Mouse (Mus musculus) bone marrow, adult 2 months (tissue): ENCODE data around the gene Aes. TPM values are rescaled to one million over a fixed set of nuclear protein-coding genes. Genes with fewer than 3 reads are reported as not detected.

Source experiments
- H3K27ac ChIP-seq: fragments of 200-500 bp; 2 replicates; pipeline ENCODE4 v1.5.1; 2012; ENCODE audit warnings: low read depth, mild to moderate bottlenecking, control low read depth, inconsistent platforms, low read length; ENCODE audit not compliant: control insufficient read depth, poor library complexity, insufficient read depth
- H3K4me1 ChIP-seq: fragments of 200-500 bp; 2 replicates; pipeline ENCODE4 v1.6.1; 2011; ENCODE audit warnings: low read length; ENCODE audit not compliant: control insufficient read depth, insufficient read depth
- H3K4me3 ChIP-seq: fragments of 200-500 bp; replicated peaks from 2 replicates; pipeline ENCODE3; 2011; ENCODE audit warnings: mild to moderate bottlenecking, low read depth, low read length, control low read depth; ENCODE audit not compliant: control insufficient read depth
- CTCF ChIP-seq: fragments of 200-500 bp; IDR thresholded peaks from 2 replicates; pipeline ENCODE4 v1.5.1; 2011; ENCODE audit warnings: low read length, control low read depth; ENCODE audit not compliant: control insufficient read depth, insufficient read depth
- POLR2A ChIP-seq: fragments of 200-500 bp; IDR thresholded peaks from 2 replicates; pipeline ENCODE4 v1.6.1; 2011; ENCODE audit warnings: low read depth, mild to moderate bottlenecking, control low read depth, low read length, borderline replicate concordance; ENCODE audit not compliant: control insufficient read depth
- WGBS: fragments of 180-500 bp; shearing (Covaris S2); methylation state at CpG from one replicate; pipeline ENCODE4 v1.1.7; 2018; 5-methylcytosine and 5-hydroxymethylcytosine counted together
- polyA plus RNA-seq: library from polyadenylated mRNA; stranded (reverse); fragments of >200 nt; gene quantifications from 2 replicates; pipeline ENCODE4 v1.2.4, GENCODE M21; 2011; ENCODE audit warnings: low replicate concordance; ENCODE audit not compliant: missing spikeins, insufficient read depth, insufficient read length

Gene Aes
- polyA plus RNA-seq, 1 experiment, result 306 TPM

DNA sequence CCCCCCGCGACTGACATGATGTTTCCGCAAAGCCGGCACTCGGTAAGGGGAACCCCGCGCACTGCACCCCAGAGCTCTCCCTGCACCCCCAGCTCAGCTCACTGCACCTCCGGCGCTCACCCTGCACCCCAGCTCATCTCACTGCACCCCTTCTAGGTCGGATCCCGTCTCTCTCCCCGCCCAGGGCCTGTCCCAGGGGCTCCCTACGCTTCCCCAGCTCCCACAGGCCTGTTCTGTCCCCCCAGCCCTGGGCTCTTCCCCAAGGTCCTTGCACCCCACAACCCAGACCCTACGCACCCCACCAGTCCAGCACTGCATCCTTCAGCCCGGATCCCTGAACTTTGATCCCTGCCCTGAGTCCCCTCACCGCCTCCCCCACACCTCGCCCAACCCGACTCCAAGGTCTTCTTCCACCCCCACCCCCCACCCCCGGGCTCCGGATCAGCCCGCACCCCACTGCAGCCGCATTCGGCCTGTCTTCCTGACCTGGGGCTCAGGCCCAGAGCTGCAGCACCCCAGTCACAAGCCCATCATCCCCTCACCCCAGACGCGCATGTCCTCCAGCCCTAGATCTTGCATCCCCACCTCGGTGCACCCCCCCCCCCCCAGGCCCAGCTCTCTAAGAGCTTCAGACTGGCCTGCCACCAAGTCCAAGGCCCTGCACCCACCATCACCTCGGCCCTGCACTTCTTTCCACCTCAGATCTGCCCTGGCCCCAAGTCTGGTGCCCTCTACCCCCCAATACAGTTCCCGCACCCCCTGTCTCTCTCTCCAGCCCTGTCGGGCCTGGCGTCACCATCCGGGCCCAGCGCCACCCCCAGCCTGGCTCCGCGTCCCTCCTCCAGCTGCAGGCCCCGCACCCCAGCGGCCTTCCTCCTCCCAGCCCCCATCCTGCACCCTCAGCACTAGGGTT lies 595 bp downstream of the Aes start:
- Histone ChIP-seq H3K4me1 (peaks cover 2% of the 10 kb centered on the region), H3K4me3 (peak overlapping the region; percentile 90), H3K27ac (peak overlapping the region; percentile 84)
- under 1% methylated on average over 32 of the region's 36 CpGs for WGBS
- TF ChIP-seq CTCF (no peak), POLR2A (peak; percentile 36; the same call in 1 of the 2 replicates)

DNA sequence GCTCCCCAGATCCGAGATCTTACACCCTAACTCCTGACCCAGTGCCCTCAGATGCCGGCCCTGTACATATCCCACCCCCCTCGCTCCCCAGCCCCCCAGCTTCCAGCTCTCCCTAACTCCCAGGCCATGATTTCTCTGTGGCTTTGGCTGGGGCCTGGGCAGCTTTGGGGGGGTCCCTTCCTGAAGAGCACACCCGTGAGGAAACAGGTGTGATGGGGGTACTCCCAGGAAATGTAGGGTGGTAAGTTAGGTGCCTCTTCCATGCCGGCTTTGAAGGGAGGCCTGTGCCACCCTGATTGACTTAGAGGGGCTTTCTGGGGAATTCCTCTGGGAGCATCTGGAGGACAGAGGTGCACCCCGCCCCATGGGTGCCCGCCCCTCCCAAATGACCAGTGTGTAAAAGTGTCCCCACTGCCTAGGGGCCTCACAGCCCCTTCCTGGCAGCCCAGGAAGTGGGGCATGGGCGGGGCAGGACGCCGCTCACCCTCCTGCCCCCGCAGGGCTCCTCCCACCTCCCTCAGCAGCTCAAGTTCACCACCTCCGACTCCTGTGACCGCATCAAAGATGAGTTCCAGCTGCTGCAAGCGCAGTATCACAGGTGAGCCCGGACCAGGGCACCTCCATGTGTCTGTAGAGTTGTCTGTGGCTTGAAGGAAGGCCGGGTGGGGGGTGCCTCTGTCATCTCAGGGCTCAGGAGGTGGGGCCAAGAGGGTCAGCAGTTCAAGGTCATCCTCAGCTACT lies 1.6 kb downstream of the Aes start:
- peak overlapping the region; percentile 84; the same call in 1 of the 2 replicates for H3K27ac ChIP-seq
- TF ChIP-seq POLR2A (peak; percentile 62; the same call in 1 of the 2 replicates), CTCF (no peak)
- peak overlapping the region; percentile 90 for H3K4me3 ChIP-seq
- H3K4me1 ChIP-seq, result peaks cover 2% of the 10 kb centered on the region
- 5% methylated on average over 16 of the region's 16 CpGs for WGBS

DNA sequence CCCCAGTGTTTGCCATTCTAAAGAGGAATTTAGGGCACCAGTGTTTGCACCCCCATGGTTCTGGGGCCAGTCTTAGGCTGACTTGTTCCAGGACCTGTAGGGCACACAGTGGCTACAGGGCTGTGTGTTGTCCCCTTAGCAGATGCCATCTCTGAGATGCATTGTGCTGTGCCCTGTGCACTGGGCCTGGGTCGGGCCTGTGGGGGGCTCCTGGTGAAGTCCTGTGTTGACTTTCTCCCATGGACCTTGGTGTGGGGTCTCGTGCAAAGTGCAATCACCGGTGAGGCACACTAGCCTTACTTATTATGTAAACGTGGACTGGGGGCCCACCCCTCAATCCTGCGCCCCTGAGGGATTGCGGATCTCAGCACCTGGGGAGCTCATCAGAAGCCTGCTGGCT lies 3.1 kb downstream of the Aes start:
- peaks cover 2% of the 10 kb centered on the region for H3K4me1 ChIP-seq
- whole genome bisulfite sequencing, result 89% methylated on average over 6 of the region's 6 CpGs

DNA sequence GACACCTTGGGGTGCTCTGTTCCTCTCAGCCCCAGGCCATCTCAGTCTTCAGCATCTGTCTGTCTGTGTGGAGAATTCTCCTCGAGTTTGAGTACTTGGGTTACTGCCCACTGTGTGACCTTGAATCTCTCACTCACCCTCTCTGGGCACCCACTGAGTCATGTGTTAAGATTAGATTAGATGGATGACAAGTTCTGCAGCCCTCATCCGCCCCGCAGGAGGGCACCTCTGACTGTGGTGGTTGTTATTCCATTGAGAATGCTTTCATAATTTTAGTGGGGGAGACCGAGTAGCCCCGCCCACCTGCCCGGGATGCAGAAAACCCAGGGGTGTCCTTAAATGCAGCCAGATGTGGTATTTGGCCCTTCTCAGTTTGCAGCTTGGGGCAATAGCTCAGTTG lies 4.2 kb downstream of the Aes start:
- Histone ChIP-seq H3K4me3 (no peak overlapping the region), H3K4me1 (peaks cover 2% of the 10 kb centered on the region), H3K27ac (no peak overlapping the region)
- TF ChIP-seq POLR2A (no peak), CTCF (no peak)
- 53% methylated on average over 6 of the region's 6 CpGs for WGBS

More for the DNA sequence above, 3.1 kb downstream of the Aes start:
- H3K4me3 ChIP-seq, result no peak overlapping the region
- no peak overlapping the region for H3K27ac ChIP-seq
- TF ChIP-seq POLR2A (no peak), CTCF (no peak)

DNA sequence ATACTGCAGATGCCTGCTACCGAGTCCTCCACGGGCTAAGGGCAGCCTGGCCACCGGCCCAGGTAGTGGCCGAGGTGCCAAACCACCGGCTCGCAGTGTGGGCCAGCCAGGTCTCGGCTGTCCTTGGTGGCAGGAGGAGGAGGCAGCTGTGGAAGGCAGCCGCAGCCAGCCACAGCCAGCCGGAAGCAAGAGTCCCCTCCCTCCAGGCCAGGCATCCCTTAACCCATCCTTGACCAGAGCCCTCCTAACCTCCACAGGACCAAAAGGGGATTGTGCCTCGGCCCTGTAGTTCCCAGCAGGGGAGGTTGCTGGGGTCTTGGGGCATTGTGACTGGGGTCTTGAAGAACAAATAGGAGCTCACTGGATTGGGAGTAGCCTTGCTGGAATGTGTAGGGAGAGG lies 4.9 kb downstream of the Aes start:
- peaks cover 2% of the 10 kb centered on the region for H3K4me1 ChIP-seq
- TF ChIP-seq POLR2A (no peak), CTCF (no peak)
- WGBS, result 20% methylated on average over 10 of the region's 10 CpGs
- H3K27ac ChIP-seq, result peak overlapping the region; percentile 29; the same call in 1 of the 2 replicates
- H3K4me3 ChIP-seq, result no peak overlapping the region

DNA sequence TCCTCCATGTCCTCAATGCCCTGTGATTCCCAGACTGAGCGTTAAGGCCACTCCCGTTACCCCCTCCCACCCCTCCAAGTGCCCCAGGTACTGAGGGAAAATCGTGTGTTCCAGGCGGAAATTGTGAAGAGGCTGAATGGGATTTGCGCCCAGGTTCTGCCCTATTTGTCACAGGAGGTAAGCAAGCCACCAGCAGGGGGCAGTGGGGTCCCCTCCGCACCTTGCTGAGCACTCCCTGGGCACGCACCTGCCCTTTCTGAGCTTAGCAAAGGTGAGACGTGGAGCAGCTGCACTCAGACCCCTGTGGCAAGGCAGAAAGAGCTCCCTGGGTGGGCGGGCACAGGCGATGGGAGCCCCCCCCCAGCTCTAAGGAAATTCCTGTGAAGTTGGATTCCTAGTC lies 5.4 kb downstream of the Aes start:
- H3K4me3 ChIP-seq, result no peak overlapping the region
- 74% methylated on average over 10 of the region's 10 CpGs for WGBS
- TF ChIP-seq CTCF (peak; percentile 80), POLR2A (no peak)
- peaks cover 2% of the 10 kb centered on the region for H3K4me1 ChIP-seq
- H3K27ac ChIP-seq, result no peak overlapping the region

DNA sequence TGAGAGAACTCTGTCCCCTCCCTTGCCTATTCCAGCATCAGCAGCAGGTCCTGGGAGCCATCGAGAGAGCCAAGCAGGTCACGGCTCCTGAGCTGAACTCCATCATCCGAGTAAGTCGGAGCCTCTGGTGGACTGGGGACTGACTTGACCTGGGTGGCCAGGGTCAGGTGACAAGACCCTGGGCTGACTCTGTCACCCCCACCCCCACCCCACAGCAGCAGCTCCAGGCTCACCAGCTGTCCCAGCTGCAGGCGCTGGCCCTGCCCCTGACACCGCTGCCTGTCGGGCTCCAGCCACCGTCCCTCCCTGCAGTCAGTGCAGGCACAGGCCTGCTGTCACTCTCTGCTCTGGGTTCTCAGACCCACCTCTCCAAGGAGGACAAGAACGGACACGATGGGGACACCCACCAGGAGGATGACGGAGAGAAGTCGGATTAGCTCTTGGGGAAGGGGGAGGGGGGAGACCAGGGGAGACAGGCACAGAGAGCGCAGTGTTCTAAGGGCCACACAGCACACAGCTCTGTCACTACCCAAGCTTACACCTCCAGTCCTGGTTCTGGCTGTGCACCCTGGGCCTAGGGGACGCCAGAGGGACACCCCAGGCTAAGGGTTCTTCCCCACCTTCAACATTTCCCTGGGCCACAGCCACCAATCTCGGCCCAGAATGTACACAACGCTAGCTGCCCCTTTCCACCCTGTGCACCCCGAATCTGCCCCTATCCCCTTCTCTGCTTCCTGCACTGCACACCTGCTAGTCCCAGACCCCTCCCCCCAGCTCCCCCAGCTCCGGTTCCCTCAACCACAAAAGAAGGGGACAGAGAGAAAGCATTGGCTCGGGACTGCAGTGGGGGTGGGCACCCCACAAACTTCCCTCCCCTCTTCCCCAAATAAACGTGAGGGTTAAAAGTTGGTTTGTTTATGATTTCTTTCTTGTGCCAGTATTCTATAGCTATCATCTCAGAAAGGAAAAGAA lies 6.3 kb downstream of the Aes start:
- no peak overlapping the region for H3K4me3 ChIP-seq
- WGBS, result 73% methylated on average over 20 of the region's 20 CpGs
- H3K4me1 ChIP-seq, result peaks cover 2% of the 10 kb centered on the region
- no peak overlapping the region for H3K27ac ChIP-seq
- 0 out of 2 replicates have a peak, but pooled peaks have one; percentile 8 for TF ChIP-seq POLR2A
- TF ChIP-seq CTCF, result no peak
